Mouse (Mus musculus) mouse embryonic stem cell (cell line): ENCODE results near the gene Myf5.

Experiments used
- in situ Hi-C, 2 experiments: fragments of 300-500 bp; cut with MboI; formaldehyde crosslinking; loops; 1 replicate in 1 of 2; 3 replicates in 1 of 2; pipeline ENCODE4 v1.14.3; 2019 to 2020; ENCODE audit warnings: low sequenced_read_pairs in 2 of 2, low pct_unique_long_range_greater_than_20kb in 1 of 2, mixed read lengths in 1 of 2; ENCODE audit not compliant: unreplicated experiment in 1 of 2

Gene Myf5

DNA sequence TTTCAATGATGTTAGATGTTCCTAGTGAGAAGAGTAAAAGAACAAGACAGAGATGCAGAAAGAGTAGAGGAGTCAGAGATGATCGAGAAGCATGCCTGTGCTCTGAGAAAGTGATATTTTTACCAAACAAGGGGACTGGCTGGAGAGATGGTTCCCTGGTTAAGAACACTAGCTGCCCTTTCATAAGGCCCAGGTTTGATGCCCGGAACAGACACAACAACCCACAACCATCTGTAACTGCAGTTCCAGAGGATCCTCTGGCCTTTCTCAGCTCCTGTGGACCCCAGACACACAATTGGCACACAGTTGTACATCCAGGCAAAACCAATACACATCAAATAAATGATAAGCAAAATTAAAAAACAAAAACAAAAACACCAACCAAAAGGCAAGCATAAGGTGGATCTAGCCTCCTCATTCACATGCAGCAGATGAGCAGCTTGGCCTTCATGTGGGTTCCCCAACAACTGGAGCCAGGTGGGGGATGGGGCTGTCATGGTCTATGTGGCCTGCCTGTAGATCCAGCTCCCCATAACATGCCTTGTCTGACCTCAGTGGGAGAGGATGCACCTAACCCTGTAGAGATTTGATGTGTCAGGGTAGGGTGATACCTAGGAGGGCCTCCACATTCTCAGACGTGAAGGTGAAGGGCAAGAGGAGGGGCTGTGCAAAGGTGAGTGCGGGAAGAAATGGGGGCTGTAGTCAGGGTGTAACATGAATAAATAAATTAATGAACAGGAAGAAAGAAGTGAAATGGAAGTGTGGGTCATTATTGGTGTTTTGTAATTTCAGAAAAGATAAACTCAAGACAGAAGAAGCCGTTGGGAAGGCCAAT is 36.2 kb downstream of the Myf5 start:
- in situ Hi-C loops, result loop anchor here (25.0 kb wide), 1 partner anchor 263 kb away; the partner anchor contains the start of gene Ptprq (in 2 of the 2)

DNA sequence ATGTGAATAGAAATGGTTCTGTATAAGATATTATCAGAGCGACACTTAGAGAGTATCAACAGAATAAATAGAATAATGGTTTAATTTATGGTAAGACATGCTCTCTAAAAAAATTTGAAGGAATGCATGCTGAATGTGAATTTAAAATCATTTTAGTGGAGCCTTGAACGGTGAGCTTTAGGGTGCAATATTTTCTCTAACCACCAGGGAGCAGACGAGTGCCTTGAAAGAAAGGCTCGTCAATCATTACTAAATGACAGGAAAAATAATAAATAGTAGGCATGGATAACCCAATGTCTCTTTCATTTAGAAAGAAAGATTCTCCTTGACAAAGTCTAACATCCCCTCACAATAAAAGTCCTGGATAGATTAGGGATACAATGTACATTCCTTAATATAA is 43.2 kb downstream of the Myf5 start:
- in situ Hi-C loops, result loop anchor here (25.0 kb wide), 1 partner anchor 270 kb away; the partner anchor contains the start of gene Ptprq (in 2 of the 2)

- in situ Hi-C loops, result loop anchor here (25.0 kb wide), 1 partner anchor 275 kb away; the partner anchor contains the start of gene Ptprq (in 2 of the 2)
Measured at GRCm38 (mm10) chr10:107436967-107437366, 49.0 kb downstream of the Myf5 start.
